Mouse (Mus musculus) heart, embryonic 11.5 days (tissue): Measurements from ENCODE around the gene Bub1b. TPM values are rescaled to one million over a fixed set of nuclear protein-coding genes. Genes with fewer than 3 reads are reported as not detected.

Source experiments
- ATAC-seq: fragments of 200-750 bp; cut with Nextera tagmentation; replicated peaks from 2 replicates; pipeline ENCODE4 v1.8.0; 2017; ENCODE audit warnings: moderate library complexity; ENCODE audit not compliant: insufficient number of reproducible peaks, low FRiP score, low TSS enrichment
- H3K27ac ChIP-seq: fragments of 300-500 bp; sonication (generic); 2 replicates; pipeline ENCODE4 v1.5.1; 2014; ENCODE audit warnings: mild to moderate bottlenecking, low read depth, low read length
- H3K27me3 ChIP-seq: fragments of 300-500 bp; sonication (generic); 2 replicates; pipeline ENCODE4 v1.6.1; 2014; ENCODE audit warnings: mild to moderate bottlenecking, low read length, mixed read lengths; ENCODE audit not compliant: control insufficient read depth, insufficient read depth
- H3K36me3 ChIP-seq: fragments of 300-500 bp; sonication (generic); 2 replicates; pipeline ENCODE4 v1.6.1; 2014; ENCODE audit warnings: mild to moderate bottlenecking, low read length, moderate library complexity, mixed read lengths; ENCODE audit not compliant: control insufficient read depth, insufficient read depth
- H3K4me1 ChIP-seq: fragments of 300-500 bp; sonication (generic); 2 replicates; pipeline ENCODE4 v1.6.1; 2014; ENCODE audit warnings: low read length; ENCODE audit not compliant: control insufficient read depth, insufficient read depth
- H3K4me2 ChIP-seq: fragments of 300-500 bp; sonication (generic); 2 replicates; pipeline ENCODE4 v1.6.1; 2014; ENCODE audit warnings: mild to moderate bottlenecking, moderate library complexity
- H3K4me3 ChIP-seq: fragments of 300-500 bp; sonication (generic); 2 replicates; pipeline ENCODE4 v1.5.1; 2014; ENCODE audit warnings: low read depth, low read length
- H3K9ac ChIP-seq: fragments of 300-500 bp; sonication (generic); 2 replicates; pipeline ENCODE4 v1.6.1; 2014; ENCODE audit warnings: mild to moderate bottlenecking, low read depth, low read length, moderate library complexity
- H3K9me3 ChIP-seq: fragments of 300-500 bp; sonication (generic); replicated peaks from 2 replicates; pipeline ENCODE4 v1.6.1; 2016; ENCODE audit warnings: low read length; ENCODE audit not compliant: control insufficient read depth
- WGBS: fragments of 180-500 bp; shearing (Covaris S2); extraction: QIAGEN DNeasy Blood & Tissue Kit; methylation state at CpG from one replicate; pipeline ENCODE4 v1.1.7; 2014; ENCODE audit not compliant: insufficient replicate concordance; 5-methylcytosine and 5-hydroxymethylcytosine counted together
- polyA plus RNA-seq: library from polyadenylated mRNA; unstranded; fragments of >200 nt; fragmentation: Nextera tagmentation; extraction: Ambion mirVana; gene quantifications from 2 replicates; pipeline ENCODE4 v1.2.1, GENCODE M21; 2014

The Bub1b gene
- polyA plus RNA-seq, 1 experiment from 2014 or later, result 67.3 TPM

GRCm38 (mm10) chr2:118665616-118666015 is 67.6 kb downstream of the Bub1b start:
- H3K4me2 ChIP-seq, result no peak overlapping the region
- no peak overlapping the region for H3K27ac ChIP-seq
- H3K9ac ChIP-seq, result no peak overlapping the region
- H3K4me1 ChIP-seq, result peaks cover 31% of the 10 kb centered on the region
- no peak overlapping the region for H3K4me3 ChIP-seq
- WGBS, result 78% methylated on average over 4 of the region's 4 CpGs
- no peak for ATAC-seq
- no peaks in the 10 kb centered on the region for H3K9me3 ChIP-seq
- peaks cover 11% of the 10 kb centered on the region for H3K27me3 ChIP-seq
- no peaks in the 10 kb centered on the region for H3K36me3 ChIP-seq

- no peak for ATAC-seq
- WGBS, result 34% methylated on average over 5 of the region's 5 CpGs
- Histone ChIP-seq H3K4me1 (peaks cover 31% of the 10 kb centered on the region), H3K4me2 (no peak overlapping the region), H3K4me3 (no peak overlapping the region), H3K36me3 (no peaks in the 10 kb centered on the region), H3K27me3 (peaks cover 22% of the 10 kb centered on the region), H3K9ac (0 out of 2 replicates have a peak overlapping the region, but pooled peaks have one; percentile 22), H3K27ac (peak overlapping the region; percentile 22; the same call in 1 of the 2 replicates), H3K9me3 (no peaks in the 10 kb centered on the region)
These were observed 69.2 kb downstream of the Bub1b start for GRCm38 (mm10) chr2:118667181-118667580.

- no peak for ATAC-seq
These were observed 71.2 kb downstream of the Bub1b start for GRCm38 (mm10) chr2:118669245-118669644.

GRCm38 (mm10) chr2:118669785-118670184 is 71.8 kb downstream of the Bub1b start:
- Histone ChIP-seq H3K27ac (no peak overlapping the region), H3K4me2 (no peak overlapping the region), H3K4me3 (no peak overlapping the region), H3K36me3 (no peaks in the 10 kb centered on the region), H3K4me1 (peaks cover 24% of the 10 kb centered on the region), H3K27me3 (peaks cover 33% of the 10 kb centered on the region), H3K9ac (no peak overlapping the region), H3K9me3 (no peaks in the 10 kb centered on the region)
- no peak for ATAC-seq
- WGBS, result 29% methylated on average over 2 of the region's 2 CpGs

More at GRCm38 (mm10) chr2:118669245-118669644, 71.2 kb downstream of the Bub1b start:
- Histone ChIP-seq H3K27me3 (peaks cover 30% of the 10 kb centered on the region), H3K4me2 (no peak overlapping the region), H3K4me3 (no peak overlapping the region), H3K9me3 (no peaks in the 10 kb centered on the region), H3K9ac (no peak overlapping the region), H3K36me3 (no peaks in the 10 kb centered on the region), H3K4me1 (peaks cover 20% of the 10 kb centered on the region), H3K27ac (no peak overlapping the region)
- 73% methylated on average over 6 of the region's 6 CpGs for WGBS

- 57% methylated on average over 1 of the region's 1 CpGs for WGBS
- peaks cover 51% of the 10 kb centered on the region for H3K27me3 ChIP-seq
These were observed 73.7 kb downstream of the Bub1b start for GRCm38 (mm10) chr2:118671728-118672127.

GRCm38 (mm10) chr2:118673686-118674465 is 75.9 kb downstream of the Bub1b start:
- 29% methylated on average over 15 of the region's 15 CpGs for WGBS
- Histone ChIP-seq H3K9me3 (no peaks in the 10 kb centered on the region), H3K36me3 (no peaks in the 10 kb centered on the region), H3K27me3 (peaks cover 69% of the 10 kb centered on the region), H3K4me2 (no peak overlapping the region), H3K4me1 (peaks cover 18% of the 10 kb centered on the region), H3K4me3 (no peak overlapping the region), H3K27ac (no peak overlapping the region), H3K9ac (no peak overlapping the region)
- ATAC-seq, result no peak

More at GRCm38 (mm10) chr2:118671728-118672127, 73.7 kb downstream of the Bub1b start:
- no peak overlapping the region for H3K4me2 ChIP-seq
- H3K36me3 ChIP-seq, result no peaks in the 10 kb centered on the region
- no peak overlapping the region for H3K9ac ChIP-seq
- no peaks in the 10 kb centered on the region for H3K9me3 ChIP-seq
- no peak overlapping the region for H3K4me3 ChIP-seq
- peaks cover 16% of the 10 kb centered on the region for H3K4me1 ChIP-seq
- ATAC-seq, result no peak
- H3K27ac ChIP-seq, result no peak overlapping the region

- Histone ChIP-seq H3K4me1 (peaks cover 18% of the 10 kb centered on the region), H3K36me3 (no peaks in the 10 kb centered on the region), H3K27me3 (peaks cover 74% of the 10 kb centered on the region), H3K4me2 (no peak overlapping the region), H3K4me3 (no peak overlapping the region), H3K9me3 (no peaks in the 10 kb centered on the region), H3K27ac (no peak overlapping the region), H3K9ac (no peak overlapping the region)
- WGBS, result 12% methylated on average over 7 of the region's 7 CpGs
- ATAC-seq, result no peak
These were observed 76.5 kb downstream of the Bub1b start for GRCm38 (mm10) chr2:118674500-118674899.

- H3K36me3 ChIP-seq, result no peaks in the 10 kb centered on the region
- peak overlapping the region; percentile 65 for H3K9ac ChIP-seq
- peaks cover 18% of the 10 kb centered on the region for H3K4me1 ChIP-seq
- under 1% methylated on average over 83 of the region's 89 CpGs for WGBS
- no peak; the same call in 1 of the 2 replicates for ATAC-seq
- no peak overlapping the region for H3K27ac ChIP-seq
- no peaks in the 10 kb centered on the region for H3K9me3 ChIP-seq
- H3K4me3 ChIP-seq, result peak overlapping the region; percentile 50
- peak overlapping the region; percentile 92 for H3K4me2 ChIP-seq
- H3K27me3 ChIP-seq, result peaks cover 79% of the 10 kb centered on the region
These were observed 79.1 kb downstream of the Bub1b start for GRCm38 (mm10) chr2:118676839-118677741.
